Mouse (Mus musculus) MEL (cell line): ENCODE data around the gene Rps15a.

Source experiments
- CHD1 ChIP-seq: IDR thresholded peaks from 2 replicates; pipeline ENCODE4 v1.6.1; 2012; ENCODE audit warnings: low read depth, mild to moderate bottlenecking, inconsistent platforms, low read length, improper control_type of control experiment
- GABPA ChIP-seq: IDR thresholded peaks from 2 replicates; pipeline ENCODE4 v1.6.1; 2012; ENCODE audit warnings: low read depth, mild to moderate bottlenecking, inconsistent platforms, low read length, improper control_type of control experiment, moderate library complexity
- GATA1 ChIP-seq: IDR thresholded peaks from 2 replicates; pipeline ENCODE4 v1.6.1; 2011; ENCODE audit warnings: low read depth, low read length, improper control_type of control experiment
- MAZ ChIP-seq: IDR thresholded peaks from 2 replicates; pipeline ENCODE4 v1.6.1; 2012; ENCODE audit warnings: low read depth, mild to moderate bottlenecking, inconsistent platforms, low read length, improper control_type of control experiment
- NELFE ChIP-seq: IDR thresholded peaks from 2 replicates; pipeline ENCODE4 v1.6.1; 2011; ENCODE audit warnings: low read depth, low read length, improper control_type of control experiment
- POLR2A ChIP-seq, 2 experiments: IDR thresholded peaks; 2 replicates each; pipeline ENCODE4 v1.6.1; 2011 to 2012; ENCODE audit warnings: low read length in 2 of 2, mild to moderate bottlenecking in 2 of 2, control low read depth in 1 of 2, improper control_type of control experiment in 1 of 2, low read depth in 1 of 2, moderate library complexity in 1 of 2; ENCODE audit not compliant: control insufficient read depth in 1 of 2, insufficient read depth in 1 of 2, poor library complexity in 1 of 2
- ZMIZ1 ChIP-seq: IDR thresholded peaks from 2 replicates; pipeline ENCODE4 v1.6.1; 2012; ENCODE audit warnings: low read depth, mild to moderate bottlenecking, inconsistent platforms, low read length, improper control_type of control experiment, moderate library complexity

DNA sequence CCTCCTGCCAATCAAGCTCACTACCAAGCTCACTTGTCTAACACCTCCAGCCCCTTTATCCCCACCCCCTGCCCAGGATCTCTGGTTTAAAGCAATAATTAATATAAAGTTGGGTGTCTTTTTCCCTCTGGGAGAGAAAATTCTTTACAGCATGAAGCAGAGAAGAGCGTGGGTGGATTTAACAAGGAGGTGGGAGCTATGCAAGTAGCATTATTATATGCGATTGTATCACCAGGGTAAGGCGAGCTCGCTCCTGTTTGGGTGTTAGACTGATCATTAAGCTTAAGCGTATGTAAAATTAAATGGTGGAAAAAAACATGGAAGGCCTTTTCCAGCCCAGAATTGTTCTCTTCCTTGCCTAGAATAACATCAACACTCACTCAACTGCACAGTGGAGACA, 48.7 kb downstream of the Rps15a start:
- TF ChIP-seq GABPA (no peak), ZMIZ1 (no peak), CHD1 (no peak), MAZ (no peak), POLR2A (IDR thresholded peaks at IDR 0.05; ENCODE audit: control insufficient read depth in 1 of 2, insufficient read depth in 1 of 2, low read depth in 1 of 2, low read length in 2 of 2, poor library complexity in 1 of 2) (no peak), NELFE (no peak), GATA1 (no peak)
